Mouse (Mus musculus) A20 (cell line): Measurements from ENCODE around the gene Pax5.
"Not testable (repeated sequence)": the region's sequence is repeated elsewhere in the genome, so short reads cannot be mapped to it uniquely, and the experiment has no call there.

Source experiments
- DNase-seq: peaks from one replicate; pipeline ENCODE4 v3.0.0-alpha.2; 2011; ENCODE audit warnings: low read depth, low spot score

Pax5 gene

GRCm38 (mm10) chr4:44709740-44710700 lies at the start of gene Pax5:
Gene Pax5 (minus strand): TSS chr4:44710487.
- DNase-seq: peak; percentile 67

GRCm38 (mm10) chr4:44757131-44757530 lies 46.8 kb upstream of the Pax5 start:
- not testable (repeated sequence) for DNase-seq

- DNase-seq: peak; percentile 98
Measured at GRCm38 (mm10) chr4:44756134-44756951, 46.1 kb upstream of the Pax5 start.

GRCm38 (mm10) chr4:44755553-44756133 lies 45.4 kb upstream of the Pax5 start, which contains the start of gene Zcchc7:
Gene Zcchc7 (plus strand): TSS chr4:44755877.
- no peak for DNase-seq

- DNase-seq: no peak
Measured at GRCm38 (mm10) chr4:44740471-44740870, 30.2 kb upstream of the Pax5 start.

GRCm38 (mm10) chr4:44721237-44721636 lies 10.9 kb upstream of the Pax5 start:
- DNase-seq: no peak

GRCm38 (mm10) chr4:44720046-44720445 lies 9.8 kb upstream of the Pax5 start:
- no peak for DNase-seq

- DNase-seq: no peak
Measured at GRCm38 (mm10) chr4:44717676-44718075, 7.4 kb upstream of the Pax5 start.

- no peak for DNase-seq
Measured at GRCm38 (mm10) chr4:44716391-44716790, 6.1 kb upstream of the Pax5 start.

GRCm38 (mm10) chr4:44715621-44716160 lies 5.4 kb upstream of the Pax5 start:
- DNase-seq: no peak

GRCm38 (mm10) chr4:44714111-44714621 lies 3.9 kb upstream of the Pax5 start:
- no peak for DNase-seq

GRCm38 (mm10) chr4:44713554-44714051 lies 3.3 kb upstream of the Pax5 start:
- DNase-seq: no peak

GRCm38 (mm10) chr4:44712786-44713553 lies 2.7 kb upstream of the Pax5 start:
- DNase-seq: no peak

GRCm38 (mm10) chr4:44712051-44712700 lies 1.9 kb upstream of the Pax5 start:
- DNase-seq: no peak

GRCm38 (mm10) chr4:44711136-44711900 lies 1.0 kb upstream of the Pax5 start:
- DNase-seq: no peak

- peak; percentile 85 for DNase-seq
Measured at GRCm38 (mm10) chr4:44710701-44711097, 412 bp upstream of the Pax5 start.

- DNase-seq: peak; percentile 80
Measured at GRCm38 (mm10) chr4:44709091-44709695, 1.1 kb downstream of the Pax5 start.

GRCm38 (mm10) chr4:44708311-44708710 lies 2.0 kb downstream of the Pax5 start:
- peak; percentile 81 for DNase-seq

- DNase-seq: peak; percentile 59
Measured at GRCm38 (mm10) chr4:44706865-44707264, 3.4 kb downstream of the Pax5 start.
